Mouse (Mus musculus) CH12.LX (cell line): ENCODE measurements around the gene AY761184. TPM values are rescaled to one million over a fixed set of nuclear protein-coding genes. Genes with fewer than 3 reads are reported as not detected.
"Not testable (repeated sequence)": the region's sequence is repeated elsewhere in the genome, so short reads cannot be mapped to it uniquely, and the experiment has no call there.

Experiments used
- DNase-seq: peaks from one replicate; pipeline ENCODE4 v3.0.0-alpha.2; 2013; ENCODE audit errors: extremely low read depth
- H3K27ac ChIP-seq: 2 replicates; pipeline ENCODE4 v1.5.1; 2012; ENCODE audit warnings: low read depth, mild to moderate bottlenecking, control low read depth, moderate library complexity; ENCODE audit not compliant: insufficient read depth
- H3K27me3 ChIP-seq: replicated peaks from 2 replicates; pipeline ENCODE3; 2012; ENCODE audit warnings: inconsistent platforms
- H3K36me3 ChIP-seq, 2 experiments: replicated peaks in 1 of 2; 2 replicates each; pipeline versions ENCODE3 to v1.6.1; 2012; ENCODE audit warnings: inconsistent platforms in 1 of 2, low read length in 1 of 2, mild to moderate bottlenecking in 1 of 2, mixed read lengths in 1 of 2, moderate library complexity in 1 of 2; ENCODE audit not compliant: control insufficient read depth in 1 of 2, insufficient read depth in 1 of 2
- H3K4me1 ChIP-seq, 2 experiments: 2 replicates each; pipeline ENCODE4 v1.6.1; 2012; ENCODE audit warnings: inconsistent platforms in 1 of 2, moderate library complexity in 1 of 2; ENCODE audit not compliant: insufficient read depth in 2 of 2, control insufficient read depth in 1 of 2
- H3K4me2 ChIP-seq: 2 replicates; pipeline ENCODE4 v1.6.1; 2012; ENCODE audit warnings: low read depth, mild to moderate bottlenecking, control low read depth; ENCODE audit not compliant: poor library complexity, insufficient read depth, severe bottlenecking
- H3K4me3 ChIP-seq, 3 experiments: fragments of 150-350 bp in 1 of 3; sonication (generic) in 1 of 3; replicated peaks in 1 of 3; 2 replicates each; pipeline versions ENCODE3 to v1.5.1; 2011 to 2012; ENCODE audit warnings: low read depth in 2 of 3, low read length in 2 of 3, mild to moderate bottlenecking in 2 of 3, moderate library complexity in 2 of 3, control low read depth in 1 of 3, improper control_type of control experiment in 1 of 3, inconsistent platforms in 1 of 3, mixed read lengths in 1 of 3; ENCODE audit not compliant: poor library complexity in 1 of 3
- H3K79me2 ChIP-seq: replicated peaks from 2 replicates; pipeline ENCODE4 v1.6.1; 2012; ENCODE audit warnings: mild to moderate bottlenecking, moderate library complexity; ENCODE audit not compliant: control insufficient read depth, poor library complexity, insufficient read depth, severe bottlenecking; ENCODE audit errors: extremely low read depth
- H3K9ac ChIP-seq: 2 replicates; pipeline ENCODE4 v1.6.1; 2012; ENCODE audit warnings: low read depth, mild to moderate bottlenecking, control low read depth, moderate library complexity; ENCODE audit not compliant: insufficient read depth
- H3K9me3 ChIP-seq: replicated peaks from 2 replicates; pipeline ENCODE3; 2012; ENCODE audit warnings: low read length, inconsistent platforms, mixed read lengths
- dilution Hi-C: fragments of 300-500 bp; cut with MboI; formaldehyde crosslinking; loops from 2 replicates; pipeline ENCODE4 v1.14.3; 2020; ENCODE audit warnings: low sequenced_read_pairs; ENCODE audit not compliant: extremely low pct_unique_long_range_greater_than_20kb, extremely low pct_ligation_motif_present
- in situ Hi-C: fragments of 300-500 bp; cut with MboI; formaldehyde crosslinking; loops from 3 replicates; pipeline ENCODE4 v1.14.3; 2019; ENCODE audit warnings: low sequenced_read_pairs, low pct_ligation_motif_present, low pct_unique_long_range_greater_than_20kb, mixed read lengths
- polyA plus RNA-seq: library from polyadenylated mRNA; unstranded; fragments of >175 nt; gene quantifications from 2 replicates; pipeline ENCODE4 v1.2.1, GENCODE M21; 2012; ENCODE audit warnings: low read depth; ENCODE audit not compliant: insufficient read length
- total RNA-seq, 2 experiments: library from RNA; depleted of rRNA; stranded (reverse); fragments of 300-350 nt in 1 of 2; fragments of >200 nt in 1 of 2; gene quantifications; 2 replicates each; pipeline ENCODE4 v1.2.3; 2012 to 2014

AY761184 gene
- total RNA-seq (2012; rRNA removed), result not detected in 2 replicates
- not detected in 2 replicates for total RNA-seq (2014; rRNA removed)
- polyA plus RNA-seq, result not detected in 2 replicates

DNA sequence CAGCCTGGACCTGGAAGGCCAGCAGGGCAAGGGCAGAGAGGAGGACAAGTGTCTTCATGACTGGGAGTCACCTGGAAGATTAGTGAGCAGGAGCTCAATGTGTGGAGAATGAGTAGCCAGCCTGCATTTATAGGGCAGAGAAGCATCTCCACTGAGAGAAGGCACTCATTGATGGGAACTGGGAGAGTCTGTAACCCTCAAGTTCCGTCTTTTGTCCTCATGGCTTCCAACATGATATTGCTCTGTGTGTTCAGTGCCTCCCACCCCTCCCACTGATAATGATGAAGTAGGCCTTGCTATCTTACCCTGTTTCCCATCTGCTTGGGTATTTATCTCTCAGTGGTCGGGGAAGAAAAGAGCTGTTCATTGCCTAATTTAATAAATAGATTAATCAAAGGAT lies at the start of gene AY761184:
Gene AY761184, minus strand, starts transcription at position 101 of the 400 bp plus-strand sequence.
- dilution Hi-C loops, DNase-seq, H3K27me3 ChIP-seq, H3K36me3 ChIP-seq, H3K4me3 ChIP-seq, H3K4me2 ChIP-seq, H3K4me1 ChIP-seq, H3K79me2 ChIP-seq, H3K9me3 ChIP-seq, H3K27ac ChIP-seq, H3K9ac ChIP-seq, in situ Hi-C loops: not testable (repeated sequence)

DNA sequence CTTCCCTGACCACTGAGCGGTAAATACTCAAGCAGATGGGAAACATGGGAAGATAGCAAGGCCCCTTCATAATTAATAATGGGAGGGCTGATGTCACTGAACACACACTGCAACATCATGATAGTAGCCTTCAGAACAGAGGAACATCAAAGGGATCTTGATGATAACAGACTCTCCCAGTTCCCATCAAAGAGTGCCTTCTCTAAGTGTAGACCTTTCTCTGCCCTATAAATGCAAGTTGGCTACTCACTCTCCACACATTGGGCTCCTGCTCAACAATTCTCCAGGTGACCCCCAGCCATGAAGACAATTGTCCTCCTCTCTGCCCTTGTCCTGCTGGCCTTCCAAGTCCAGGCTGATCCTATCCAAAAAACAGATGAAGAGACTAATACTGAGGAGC lies 37.9 kb downstream of the AY761184 start, which contains the start of gene Defa34:
Gene Defa34, plus strand, starts transcription at position 301 of the 400 bp plus-strand sequence.
- H3K9ac ChIP-seq, dilution Hi-C loops, in situ Hi-C loops: not testable (repeated sequence)

DNA sequence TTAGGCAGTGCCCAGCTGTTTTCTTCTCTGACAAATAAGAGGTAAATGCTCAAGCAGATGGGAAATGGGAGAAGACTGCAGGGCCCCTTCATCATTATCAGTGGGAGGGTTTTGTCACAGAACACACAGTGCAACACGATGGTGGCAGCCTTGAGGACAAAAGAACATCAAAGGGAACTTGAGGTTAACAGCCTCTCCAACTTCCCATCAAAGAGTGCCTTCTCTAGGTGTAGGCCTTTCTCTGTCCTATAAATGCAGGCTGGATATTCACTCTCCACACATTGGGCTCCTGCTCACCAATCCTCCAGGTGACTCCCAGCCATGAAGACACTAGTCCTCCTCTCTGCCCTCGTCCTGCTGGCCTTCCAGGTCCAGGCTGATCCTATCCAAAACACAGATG lies 48.0 kb downstream of the AY761184 start, which contains the start of gene Defa17:
Gene Defa17, plus strand, starts transcription at position 301 of the 400 bp plus-strand sequence.
- H3K9ac ChIP-seq, dilution Hi-C loops, H3K9me3 ChIP-seq, H3K79me2 ChIP-seq, H3K4me3 ChIP-seq, H3K27me3 ChIP-seq, H3K27ac ChIP-seq, H3K4me1 ChIP-seq, DNase-seq, H3K4me2 ChIP-seq, in situ Hi-C loops, H3K36me3 ChIP-seq: not testable (repeated sequence)

More for the DNA sequence above, 37.9 kb downstream of the AY761184 start, which contains the start of gene Defa34:
- not testable (repeated sequence) for DNase-seq, H3K27ac ChIP-seq, H3K4me2 ChIP-seq, H3K4me3 ChIP-seq, H3K9me3 ChIP-seq, H3K36me3 ChIP-seq, H3K79me2 ChIP-seq, H3K27me3 ChIP-seq, H3K4me1 ChIP-seq

Other genes starting within 250 kb of the AY761184 start
- gene Gm7849, start 247.1 kb downstream of the AY761184 start, total RNA-seq (2012; rRNA removed), result not detected in 2 replicates
- not detected in 2 replicates for gene Gm7849, start 247.1 kb downstream of the AY761184 start, total RNA-seq (2014; rRNA removed)
- gene Gm7849, start 247.1 kb downstream of the AY761184 start, polyA plus RNA-seq, result not detected in 2 replicates
- not detected in 2 replicates for gene Defa20, start 194.4 kb downstream of the AY761184 start, total RNA-seq (2012; rRNA removed)
- gene Defa20, start 194.4 kb downstream of the AY761184 start, total RNA-seq (2014; rRNA removed), result not detected in 2 replicates
- gene Defa20, start 194.4 kb downstream of the AY761184 start, polyA plus RNA-seq, result not detected in 2 replicates
- not detected in 2 replicates for gene Defa32, start 174.6 kb downstream of the AY761184 start, total RNA-seq (2012; rRNA removed)
- not detected in 2 replicates for gene Defa32, start 174.6 kb downstream of the AY761184 start, total RNA-seq (2014; rRNA removed)
- not detected in 2 replicates for gene Defa32, start 174.6 kb downstream of the AY761184 start, polyA plus RNA-seq
- gene Defa37, start 138.3 kb downstream of the AY761184 start, total RNA-seq (2012; rRNA removed), result not detected in 2 replicates
- gene Defa37, start 138.3 kb downstream of the AY761184 start, total RNA-seq (2014; rRNA removed), result not detected in 2 replicates
- gene Defa37, start 138.3 kb downstream of the AY761184 start, polyA plus RNA-seq, result not detected in 2 replicates
- not detected in 2 replicates for gene Defa28, start 120.6 kb downstream of the AY761184 start, total RNA-seq (2012; rRNA removed)
- not detected in 2 replicates for gene Defa28, start 120.6 kb downstream of the AY761184 start, total RNA-seq (2014; rRNA removed)
- not detected in 2 replicates for gene Defa28, start 120.6 kb downstream of the AY761184 start, polyA plus RNA-seq
- gene Gm7861, start 109.1 kb downstream of the AY761184 start, total RNA-seq (2012; rRNA removed), result not detected in 2 replicates
- not detected in 2 replicates for gene Gm7861, start 109.1 kb downstream of the AY761184 start, total RNA-seq (2014; rRNA removed)
- gene Gm7861, start 109.1 kb downstream of the AY761184 start, polyA plus RNA-seq, result not detected in 2 replicates
- not detected in 2 replicates for gene Defa26, start 85.5 kb downstream of the AY761184 start, total RNA-seq (2012; rRNA removed)
- not detected in 2 replicates for gene Defa26, start 85.5 kb downstream of the AY761184 start, total RNA-seq (2014; rRNA removed)
- gene Defa26, start 85.5 kb downstream of the AY761184 start, polyA plus RNA-seq, result not detected in 2 replicates
- not detected in 2 replicates for gene Defa17, start 47.9 kb downstream of the AY761184 start, total RNA-seq (2012; rRNA removed)
- not detected in 2 replicates for gene Defa17, start 47.9 kb downstream of the AY761184 start, total RNA-seq (2014; rRNA removed)
- gene Defa17, start 47.9 kb downstream of the AY761184 start, polyA plus RNA-seq, result not detected in 2 replicates
- gene Defa34, start 37.8 kb downstream of the AY761184 start, total RNA-seq (2012; rRNA removed), result not detected in 2 replicates
- not detected in 2 replicates for gene Defa34, start 37.8 kb downstream of the AY761184 start, total RNA-seq (2014; rRNA removed)
- not detected in 2 replicates for gene Defa34, start 37.8 kb downstream of the AY761184 start, polyA plus RNA-seq
- gene Defa24, start 30.8 kb upstream of the AY761184 start, total RNA-seq (2012; rRNA removed), result not detected in 2 replicates
- gene Defa24, start 30.8 kb upstream of the AY761184 start, total RNA-seq (2014; rRNA removed), result not detected in 2 replicates
- gene Defa24, start 30.8 kb upstream of the AY761184 start, polyA plus RNA-seq, result not detected in 2 replicates
- gene Defb50, start 119.9 kb upstream of the AY761184 start, total RNA-seq (2012; rRNA removed), result not detected in 2 replicates
- gene Defb50, start 119.9 kb upstream of the AY761184 start, total RNA-seq (2014; rRNA removed), result not detected in 2 replicates
- not detected in 2 replicates for gene Defb50, start 119.9 kb upstream of the AY761184 start, polyA plus RNA-seq
- gene Defb2, start 136.3 kb upstream of the AY761184 start, total RNA-seq (2012; rRNA removed), result not detected in 2 replicates
- gene Defb2, start 136.3 kb upstream of the AY761184 start, total RNA-seq (2014; rRNA removed), result not detected in 2 replicates
- gene Defb2, start 136.3 kb upstream of the AY761184 start, polyA plus RNA-seq, result not detected in 2 replicates
- gene Defb10, start 155.3 kb upstream of the AY761184 start, total RNA-seq (2012; rRNA removed), result not detected in 2 replicates
- not detected in 2 replicates for gene Defb10, start 155.3 kb upstream of the AY761184 start, total RNA-seq (2014; rRNA removed)
- not detected in 2 replicates for gene Defb10, start 155.3 kb upstream of the AY761184 start, polyA plus RNA-seq
- gene Defb9, start 181.8 kb upstream of the AY761184 start, total RNA-seq (2012; rRNA removed), result not detected in 2 replicates
- not detected in 2 replicates for gene Defb9, start 181.8 kb upstream of the AY761184 start, total RNA-seq (2014; rRNA removed)
- not detected in 2 replicates for gene Defb9, start 181.8 kb upstream of the AY761184 start, polyA plus RNA-seq
- gene Defb11, start 202.8 kb upstream of the AY761184 start, total RNA-seq (2012; rRNA removed), result not detected in 2 replicates
- gene Defb11, start 202.8 kb upstream of the AY761184 start, total RNA-seq (2014; rRNA removed), result not detected in 2 replicates
- not detected in 2 replicates for gene Defb11, start 202.8 kb upstream of the AY761184 start, polyA plus RNA-seq
- gene Defb15, start 229.1 kb upstream of the AY761184 start, total RNA-seq (2012; rRNA removed), result not detected in 2 replicates
- gene Defb15, start 229.1 kb upstream of the AY761184 start, total RNA-seq (2014; rRNA removed), result not detected in 2 replicates
- not detected in 2 replicates for gene Defb15, start 229.1 kb upstream of the AY761184 start, polyA plus RNA-seq
- not detected in 2 replicates for gene Defb35, start 234.7 kb upstream of the AY761184 start, total RNA-seq (2012; rRNA removed)
- not detected in 2 replicates for gene Defb35, start 234.7 kb upstream of the AY761184 start, total RNA-seq (2014; rRNA removed)
- gene Defb35, start 234.7 kb upstream of the AY761184 start, polyA plus RNA-seq, result not detected in 2 replicates
- not detected in 2 replicates for gene Defb13, start 243.1 kb upstream of the AY761184 start, total RNA-seq (2012; rRNA removed)
- not detected in 2 replicates for gene Defb13, start 243.1 kb upstream of the AY761184 start, total RNA-seq (2014; rRNA removed)
- not detected in 2 replicates for gene Defb13, start 243.1 kb upstream of the AY761184 start, polyA plus RNA-seq